Mouse (Mus musculus): ENCODE measurements around the gene Prss8. TPM values are rescaled to one million over a fixed set of nuclear protein-coding genes. Genes with fewer than 3 reads are reported as not detected.
"Not testable (repeated sequence)": the region's sequence is repeated elsewhere in the genome, so short reads cannot be mapped to it uniquely, and the experiment has no call there.

Prss8 gene
- total RNA-seq, 4 experiments from 2014 or later: not detected

DNA sequence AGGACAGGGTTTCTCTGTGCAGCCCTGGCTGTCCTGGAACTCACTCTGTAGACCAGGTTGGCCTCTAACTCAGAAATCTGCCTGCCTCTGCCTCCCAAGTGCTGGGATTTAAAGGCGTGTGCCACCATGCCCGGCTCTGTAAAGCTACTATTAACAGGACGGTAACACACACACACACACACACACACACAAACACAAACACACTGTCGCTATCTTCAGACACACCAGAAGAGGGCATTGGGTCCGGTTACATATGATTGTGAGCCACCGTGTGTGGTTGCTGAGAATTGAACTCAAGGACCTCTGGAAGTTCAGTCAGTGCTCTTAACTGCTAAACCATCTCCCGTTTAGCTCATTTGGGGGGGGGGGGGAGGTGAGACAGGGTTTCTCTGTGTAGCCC, 34.0 kb downstream of the Prss8 start:
- not testable (repeated sequence) for DNase-seq (ENCODE audit: low spot score in 2 of 2)

DNA sequence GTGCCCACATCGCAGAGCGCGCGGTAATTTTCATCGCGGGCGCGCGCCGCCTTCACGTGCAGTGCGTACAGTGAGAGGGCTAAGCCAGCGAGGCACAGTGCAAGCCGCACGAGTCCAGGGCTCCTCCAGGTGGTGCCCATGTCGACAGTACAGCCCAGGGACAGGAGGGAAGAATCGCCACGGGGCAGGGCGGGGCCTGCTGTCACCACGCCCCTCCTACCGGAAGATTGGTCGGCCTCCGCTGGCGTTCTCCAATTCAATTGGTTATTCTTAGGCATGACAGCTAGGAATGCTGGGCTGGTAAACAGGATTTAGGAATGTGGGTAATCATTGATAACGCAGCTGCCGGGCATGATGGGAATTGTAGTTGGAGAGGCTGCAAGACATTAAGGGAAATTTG, 34.5 kb downstream of the Prss8 start, which contains the start of the genes Gm21974 and Vkorc1:
Gm21974 (minus strand) TSS at position 13 of the 400 bp plus-strand sequence.
Vkorc1 (minus strand) TSS at position 176 of the 400 bp plus-strand sequence.
- DNase-seq (ENCODE audit: low spot score in 2 of 2): peak; percentile 95

DNA sequence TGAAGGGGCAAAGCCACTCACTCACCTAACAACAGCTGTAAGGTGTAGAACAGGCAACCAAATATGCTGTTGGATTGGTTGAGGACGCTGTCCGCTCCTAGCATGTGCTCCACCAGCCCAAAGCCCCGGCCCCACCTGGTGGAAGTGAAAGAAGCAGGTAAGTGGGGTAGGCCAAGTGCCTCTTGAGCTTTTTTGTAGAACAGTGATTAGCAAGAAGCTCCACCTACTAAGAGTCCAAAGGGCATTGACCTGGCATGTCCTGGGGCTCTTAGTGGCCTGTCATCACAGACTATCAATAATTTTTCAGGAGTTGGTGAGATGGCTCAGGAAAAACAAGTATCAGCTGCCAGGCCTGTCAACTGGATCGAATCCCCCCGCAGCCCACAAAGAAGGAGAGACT, 35.4 kb downstream of the Prss8 start:
- no peak for DNase-seq (ENCODE audit: low spot score in 2 of 2)

DNA sequence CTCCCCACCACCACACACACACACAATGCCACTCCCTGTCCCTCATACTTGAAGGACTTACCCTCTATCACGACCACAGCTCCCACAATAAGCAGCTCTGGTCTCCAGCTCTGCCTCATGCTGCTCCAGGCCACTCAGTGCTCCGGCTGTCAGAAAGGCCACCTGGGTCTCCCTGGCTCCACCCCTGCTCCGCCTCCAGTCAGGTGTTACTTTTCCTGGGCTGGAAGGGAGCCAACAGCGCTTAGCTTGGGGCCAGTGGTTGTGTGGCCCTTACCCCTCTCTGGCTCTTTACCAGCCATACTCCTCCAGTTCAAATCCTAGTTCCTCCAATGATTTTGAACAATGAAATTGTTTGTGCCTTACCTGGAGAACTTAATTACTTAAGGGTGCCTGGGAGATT, 39.1 kb downstream of the Prss8 start, which contains the start of gene Prss53:
Prss53 (minus strand) TSS at position 173 of the 400 bp plus-strand sequence.
- no peak for DNase-seq (ENCODE audit: low spot score in 2 of 2)

DNA sequence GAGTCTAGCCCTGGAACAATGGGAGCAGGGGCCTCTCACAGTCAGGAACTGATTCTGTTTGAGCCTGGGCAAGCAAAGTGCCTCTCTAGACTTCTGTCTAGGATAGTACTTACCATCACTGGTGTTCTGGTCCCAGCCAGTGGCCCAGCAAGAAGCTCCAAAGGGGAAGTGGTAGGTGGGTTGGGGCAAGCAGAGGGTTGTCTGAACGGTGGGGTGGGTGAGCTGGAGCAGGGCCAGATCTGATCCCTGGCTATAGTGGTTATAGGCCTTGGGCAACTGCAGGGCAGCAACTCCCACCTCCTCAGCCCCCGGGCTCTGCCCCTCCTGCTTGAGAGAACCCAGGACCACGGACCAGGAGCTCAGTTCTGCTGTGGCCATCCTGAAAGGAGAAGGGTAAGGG, 41.1 kb downstream of the Prss8 start:
- DNase-seq (ENCODE audit: low spot score in 2 of 2): no peak

DNA sequence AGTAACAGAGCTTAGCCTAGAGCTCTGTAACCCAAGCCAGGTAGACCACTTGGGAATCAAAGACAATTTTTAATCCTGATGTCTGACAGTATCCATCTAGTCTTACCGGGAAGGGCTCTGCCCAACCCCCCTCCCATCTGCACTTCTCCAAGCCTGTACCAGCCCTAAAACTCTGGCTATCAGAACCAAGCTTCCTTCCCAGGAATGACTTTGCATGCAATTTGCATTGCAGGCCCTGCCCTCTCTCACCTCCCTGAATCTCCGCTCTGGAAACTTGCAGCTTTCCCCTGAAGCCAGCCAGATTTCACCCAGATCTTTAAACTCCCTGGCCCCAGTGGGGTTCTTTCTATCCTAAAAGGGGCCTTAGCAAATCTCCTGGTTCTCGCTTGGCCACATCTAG, 42.1 kb downstream of the Prss8 start:
- no peak for DNase-seq (ENCODE audit: low spot score in 2 of 2)

DNA sequence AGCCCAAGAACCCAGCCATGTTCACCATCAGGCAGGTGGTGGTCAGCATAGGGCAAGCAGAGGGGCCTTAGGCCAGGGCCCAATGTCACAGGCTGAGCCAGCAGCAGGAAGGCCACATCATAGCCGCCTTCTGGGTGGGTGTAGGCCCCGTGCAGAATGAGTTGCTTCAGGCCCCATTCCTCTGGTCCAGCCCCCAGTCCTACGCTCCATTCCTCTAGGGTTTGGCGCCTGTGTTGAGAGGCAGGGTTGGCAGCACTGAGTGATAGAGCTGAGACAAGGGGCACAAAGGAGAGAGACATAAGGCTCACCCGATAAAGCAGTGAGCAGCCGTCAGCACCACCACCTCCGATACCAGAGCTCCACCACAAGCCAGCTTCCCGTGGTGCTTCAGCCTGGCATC, 42.7 kb downstream of the Prss8 start:
- DNase-seq (ENCODE audit: low spot score in 2 of 2): no peak

DNA sequence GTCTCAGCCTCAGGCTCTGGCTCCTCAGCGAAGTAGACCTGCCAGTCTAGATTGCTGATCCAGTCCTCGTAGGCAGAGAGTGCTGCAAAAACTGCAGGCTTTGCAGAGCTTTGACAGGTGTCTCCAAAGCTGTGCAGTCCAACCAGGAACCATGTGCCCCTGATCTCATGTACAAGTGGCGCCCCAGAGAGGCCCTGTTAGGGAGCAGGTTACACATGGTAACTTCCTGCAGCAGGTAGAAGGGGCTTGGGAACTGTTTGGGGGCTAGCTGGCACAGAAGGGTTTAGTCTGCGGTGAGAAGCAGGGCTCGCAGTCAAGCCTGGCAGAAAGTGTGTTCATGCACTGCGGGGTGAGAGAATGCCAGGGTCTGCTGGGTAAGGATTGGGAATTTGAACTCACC, 43.4 kb downstream of the Prss8 start:
- no peak for DNase-seq (ENCODE audit: low spot score in 2 of 2)

DNA sequence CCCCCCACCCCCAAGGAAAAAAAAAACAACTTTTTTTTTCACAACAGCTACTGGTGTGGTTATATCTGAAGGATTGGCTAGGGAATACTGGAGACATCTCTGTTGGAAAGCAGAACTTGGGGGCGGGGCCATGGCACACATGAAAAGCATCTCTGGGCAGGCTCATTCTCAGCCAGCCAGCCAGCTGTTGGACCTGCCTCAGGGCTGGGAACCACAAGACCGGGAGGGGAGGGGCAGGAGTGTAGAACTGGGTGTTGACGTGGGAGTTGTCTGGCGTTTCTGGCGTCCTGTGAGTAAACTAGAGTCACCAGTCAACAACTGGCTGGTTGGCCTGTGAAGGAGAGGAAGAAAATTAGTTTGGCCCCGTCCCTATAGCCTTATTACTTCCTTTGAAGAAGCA, 44.0 kb downstream of the Prss8 start:
- peak; percentile 55 to 79 for DNase-seq (ENCODE audit: low spot score in 2 of 2)

DNA sequence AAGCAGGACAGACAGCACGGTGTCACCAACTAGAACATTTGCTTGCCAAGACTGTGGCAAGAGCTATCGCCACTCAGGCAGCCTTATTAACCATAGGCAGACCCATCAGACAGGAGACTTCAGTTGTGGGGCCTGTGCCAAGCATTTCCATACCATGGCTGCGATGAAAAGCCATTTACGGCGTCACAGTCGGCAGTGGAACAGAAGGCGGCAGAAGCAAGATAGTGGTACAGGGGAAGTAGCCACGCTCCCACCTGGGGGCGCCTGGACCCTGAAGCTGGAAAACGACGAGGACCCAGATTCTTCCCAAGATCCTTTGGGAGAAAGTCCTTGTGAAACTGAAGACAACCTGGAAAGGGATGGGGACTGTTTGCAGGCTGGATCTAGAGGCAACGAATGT, 49.5 kb downstream of the Prss8 start:
- no peak for DNase-seq (ENCODE audit: low spot score in 2 of 2)

DNA sequence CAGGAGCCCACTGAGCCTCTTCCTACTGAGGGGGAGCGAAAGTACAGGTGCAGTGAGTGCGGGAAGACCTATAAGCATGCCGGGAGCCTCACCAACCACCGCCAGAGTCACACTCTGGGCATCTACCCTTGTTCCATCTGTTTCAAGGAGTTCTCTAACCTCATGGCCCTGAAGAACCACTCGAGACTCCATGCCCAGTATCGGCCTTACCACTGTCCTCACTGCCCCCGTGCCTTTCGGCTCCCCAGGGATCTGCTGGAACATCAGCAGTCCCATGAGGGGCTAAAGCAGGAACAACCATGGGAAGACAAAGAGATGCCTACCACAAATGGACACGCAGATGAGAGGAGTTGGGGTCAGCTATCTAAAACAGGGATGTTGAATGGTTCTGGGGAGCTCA, 50.6 kb downstream of the Prss8 start:
- DNase-seq (ENCODE audit: low spot score in 2 of 2): no peak

DNA sequence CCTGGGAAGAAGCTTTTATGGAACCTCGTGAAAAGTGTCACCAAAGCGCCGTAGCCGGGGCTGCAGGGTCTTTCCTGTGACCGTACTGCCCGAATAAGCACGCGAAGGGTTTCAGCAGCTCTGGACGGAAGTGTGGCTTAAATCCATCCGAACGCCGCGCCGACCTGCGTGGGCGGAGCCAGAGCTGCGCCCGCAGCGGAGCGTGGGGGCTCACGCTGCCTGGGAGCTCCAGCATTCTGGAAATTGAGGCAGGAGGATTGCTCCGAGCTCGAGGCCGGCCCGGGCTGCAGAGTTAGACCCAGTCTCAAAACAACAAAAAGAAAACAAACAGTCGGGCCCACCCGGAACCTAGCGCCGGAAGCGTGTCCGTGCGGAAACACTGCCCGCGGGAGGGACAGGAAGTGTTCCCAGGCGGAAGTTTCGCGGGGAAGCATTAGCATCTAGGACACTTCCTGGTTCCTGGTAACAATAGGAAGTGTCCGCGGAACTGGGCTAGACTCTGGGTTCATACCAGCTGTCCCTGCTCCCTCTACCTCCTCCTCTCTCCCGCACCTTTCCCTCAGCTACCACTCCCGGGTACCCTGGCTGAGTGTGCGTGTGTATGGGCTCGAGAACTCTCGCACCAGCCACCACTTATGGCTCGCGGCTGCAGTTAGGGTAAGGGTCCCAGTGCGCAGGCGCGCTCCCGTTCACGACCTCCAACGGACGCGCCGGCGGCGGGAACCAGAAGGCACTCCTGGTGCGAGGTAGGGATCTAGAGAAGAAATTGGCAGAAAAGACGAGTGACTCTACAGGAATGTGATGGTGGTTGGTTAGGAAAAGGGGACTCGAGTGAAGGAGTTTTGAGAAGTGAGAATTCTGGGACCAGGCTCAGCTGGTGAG, 53.2 kb downstream of the Prss8 start, which contains the start of gene Zfp668:
Zfp668 (minus strand) TSS at position 362 of the 882 bp plus-strand sequence.
- peak; percentile 82 to 83 for DNase-seq (ENCODE audit: low spot score in 2 of 2)

DNA sequence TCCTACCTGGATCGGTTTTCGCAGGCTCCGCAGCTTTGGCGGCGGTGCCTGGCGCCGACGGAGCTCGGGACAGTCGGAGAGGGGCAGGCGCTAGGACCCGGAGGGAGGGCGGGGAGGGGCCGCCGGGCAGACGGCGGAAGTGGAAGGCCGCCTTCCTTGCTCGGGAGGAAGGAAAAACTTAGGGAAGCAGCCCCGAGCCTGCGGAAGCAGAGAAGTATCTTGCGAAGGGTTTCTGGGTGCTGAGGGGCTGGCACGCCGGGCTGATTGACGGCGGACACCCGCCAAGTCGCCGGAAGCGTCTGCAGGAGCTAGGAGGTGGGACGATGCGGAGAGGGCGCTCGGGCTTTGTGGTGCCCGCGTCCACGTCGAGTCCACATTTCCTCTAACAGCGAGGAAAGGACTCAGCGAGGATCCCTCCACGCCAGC, 53.9 kb downstream of the Prss8 start, which contains the start of gene Zfp646:
Zfp646 (plus strand) TSS at position 181 of the 426 bp plus-strand sequence.
- peak; percentile 43 to 54 for DNase-seq (ENCODE audit: low spot score in 2 of 2)

Other genes starting within 250 kb of the Prss8 start
- 10 to 100 TPM; 33.5 to 36.0 (median 34.1) TPM for gene Bcl7c, start 221.2 kb downstream of the Prss8 start, total RNA-seq (2022)
- gene Ctf1, start 217.4 kb downstream of the Prss8 start, total RNA-seq (2022): 10 to 100 TPM; 15.2 to 20.3 (median 17.1) TPM
- not detected for gene Ctf2, start 197.9 kb downstream of the Prss8 start, total RNA-seq (2022)
- 1 to 10 TPM in 2 of 4 experiments, under 1 TPM in 2; 0.92 to 1.6 (median 1.1) TPM for gene Fbxl19, start 185.6 kb downstream of the Prss8 start, total RNA-seq (2022)
- gene Orai3, start 160.3 kb downstream of the Prss8 start, total RNA-seq (2022): 10 to 100 TPM; 12.2 to 13.6 (median 12.9) TPM
- 10 to 100 TPM; 16.4 to 22.8 (median 18.6) TPM for gene Setd1a, start 153.4 kb downstream of the Prss8 start, total RNA-seq (2022)
- 1 to 10 TPM; 1.6 to 2.3 (median 2.1) TPM for gene Gm49388, start 144.5 kb downstream of the Prss8 start, total RNA-seq (2022)
- gene Hsd3b7, start 129.5 kb downstream of the Prss8 start, total RNA-seq (2022): 1 to 10 TPM; 1.5 to 4.2 (median 1.9) TPM
- 10 to 100 TPM; 44.5 to 64.1 (median 50.8) TPM for gene Stx4a, start 105.8 kb downstream of the Prss8 start, total RNA-seq (2022)
- gene Stx1b, start 105.6 kb downstream of the Prss8 start, total RNA-seq (2022): 1 to 10 TPM in 1 of 4 experiments, under 1 TPM in 3; 0.53 to 1.0 (median 0.75) TPM
- gene Zfp646, start 53.9 kb downstream of the Prss8 start, total RNA-seq (2022): 10 to 100 TPM; 12.2 to 14.5 (median 14.0) TPM
- gene Zfp668, start 53.3 kb downstream of the Prss8 start, total RNA-seq (2022): 1 to 10 TPM; 3.1 to 4.6 (median 4.5) TPM
- gene Prss53, start 39.1 kb downstream of the Prss8 start, total RNA-seq (2022): 1 to 10 TPM; 1.5 to 1.8 (median 1.7) TPM
- not detected for gene Gm21974, start 34.6 kb downstream of the Prss8 start, total RNA-seq (2022)
- 1 to 10 TPM; 5.3 to 9.9 (median 8.6) TPM for gene Vkorc1, start 34.5 kb downstream of the Prss8 start, total RNA-seq (2022)
- 100 to 1,000 TPM; 163 to 190 (median 180) TPM for gene Bckdk, start 26.0 kb downstream of the Prss8 start, total RNA-seq (2022)
- gene Kat8, start 17.6 kb downstream of the Prss8 start, total RNA-seq (2022): 10 to 100 TPM; 20.8 to 30.8 (median 23.0) TPM
- gene Prss36, start 16.6 kb upstream of the Prss8 start, total RNA-seq (2022): 1 to 10 TPM; 5.7 to 8.9 (median 7.9) TPM
- gene Fus, start 37.4 kb upstream of the Prss8 start, total RNA-seq (2022): 10 to 100 TPM; 52.0 to 94.3 (median 70.5) TPM
- gene Pycard, start 63.8 kb upstream of the Prss8 start, total RNA-seq (2022): under 1 TPM in 3 of 4 experiments, not detected in 1; 0.21 to 0.75 (median 0.43) TPM
- 100 to 1,000 TPM; 204 to 246 (median 223) TPM for gene Trim72, start 73.8 kb upstream of the Prss8 start, total RNA-seq (2022)
- 1 to 10 TPM in 2 of 4 experiments, under 1 TPM in 2; 0.60 to 3.1 (median 1.1) TPM for gene Itgam, start 132.5 kb upstream of the Prss8 start, total RNA-seq (2022)
- not detected for gene Gm49368, start 132.6 kb upstream of the Prss8 start, total RNA-seq (2022)
- under 1 TPM in 2 of 4 experiments, not detected in 2; 0.07 to 0.18 TPM for gene Itgax, start 199.4 kb upstream of the Prss8 start, total RNA-seq (2022)
- under 1 TPM in 1 of 4 experiments, not detected in 3; 0.10 TPM for gene Itgad, start 224.3 kb upstream of the Prss8 start, total RNA-seq (2022)